Mouse (Mus musculus) MEL (cell line): ENCODE data around the gene Tm4sf5.

ENCODE experiments used
- BHLHE40 ChIP-seq: IDR thresholded peaks from 2 replicates; pipeline ENCODE4 v1.6.1; 2012; ENCODE audit warnings: low read depth, mild to moderate bottlenecking, inconsistent platforms, low read length, improper control_type of control experiment, borderline replicate concordance
- CTCF ChIP-seq, 3 experiments: IDR thresholded peaks in 2 of 3; conservative IDR thresholded peaks in 1 of 3; 2 replicates each; pipeline ENCODE4 v1.5.1; 2011 to 2012; ENCODE audit warnings: low read length in 3 of 3, low read depth in 2 of 3, mild to moderate bottlenecking in 2 of 3, improper control_type of control experiment in 1 of 3, inconsistent platforms in 1 of 3, mixed read lengths in 1 of 3, moderate library complexity in 1 of 3; ENCODE audit not compliant: control insufficient read depth in 1 of 3, insufficient read depth in 1 of 3, poor library complexity in 1 of 3, severe bottlenecking in 1 of 3
- E2F4 ChIP-seq: IDR thresholded peaks from 2 replicates; pipeline ENCODE4 v1.6.1; 2011; ENCODE audit warnings: low read depth, low read length, improper control_type of control experiment, borderline replicate concordance
- GATA1 ChIP-seq: IDR thresholded peaks from 2 replicates; pipeline ENCODE4 v1.6.1; 2011; ENCODE audit warnings: low read depth, low read length, improper control_type of control experiment
- JUND ChIP-seq: IDR thresholded peaks from 2 replicates; pipeline ENCODE4 v1.6.1; 2011; ENCODE audit warnings: low read depth, mild to moderate bottlenecking, improper control_type of control experiment, low read length
- MAX ChIP-seq: IDR thresholded peaks from 2 replicates; pipeline ENCODE4 v1.6.1; 2011; ENCODE audit warnings: low read length, improper control_type of control experiment
- MEF2A ChIP-seq: IDR thresholded peaks from 2 replicates; pipeline ENCODE4 v1.6.1; 2014; ENCODE audit warnings: low read depth, mild to moderate bottlenecking, inconsistent platforms, low read length, improper control_type of control experiment; ENCODE audit not compliant: poor library complexity, insufficient replicate concordance, severe bottlenecking; ENCODE audit errors: extremely low read depth
- POLR2A ChIP-seq, 2 experiments: IDR thresholded peaks; 2 replicates each; pipeline ENCODE4 v1.6.1; 2011 to 2012; ENCODE audit warnings: low read length in 2 of 2, mild to moderate bottlenecking in 2 of 2, control low read depth in 1 of 2, improper control_type of control experiment in 1 of 2, low read depth in 1 of 2, moderate library complexity in 1 of 2; ENCODE audit not compliant: control insufficient read depth in 1 of 2, insufficient read depth in 1 of 2, poor library complexity in 1 of 2
- POLR2AphosphoS2 ChIP-seq: IDR thresholded peaks from 2 replicates; pipeline ENCODE4 v1.6.1; 2011; ENCODE audit warnings: low read length, improper control_type of control experiment
- RAD21 ChIP-seq: IDR thresholded peaks from 2 replicates; pipeline ENCODE4 v1.6.1; 2011; ENCODE audit warnings: mild to moderate bottlenecking, low read depth, low read length, improper control_type of control experiment
- RCOR1 ChIP-seq: IDR thresholded peaks from 2 replicates; pipeline ENCODE4 v1.6.1; 2012; ENCODE audit warnings: low read depth, mild to moderate bottlenecking, inconsistent platforms, low read length, improper control_type of control experiment
- ZKSCAN1 ChIP-seq: IDR thresholded peaks from 2 replicates; pipeline ENCODE4 v1.6.1; 2012; ENCODE audit warnings: low read depth, mild to moderate bottlenecking, inconsistent platforms, low read length, improper control_type of control experiment, moderate library complexity

DNA sequence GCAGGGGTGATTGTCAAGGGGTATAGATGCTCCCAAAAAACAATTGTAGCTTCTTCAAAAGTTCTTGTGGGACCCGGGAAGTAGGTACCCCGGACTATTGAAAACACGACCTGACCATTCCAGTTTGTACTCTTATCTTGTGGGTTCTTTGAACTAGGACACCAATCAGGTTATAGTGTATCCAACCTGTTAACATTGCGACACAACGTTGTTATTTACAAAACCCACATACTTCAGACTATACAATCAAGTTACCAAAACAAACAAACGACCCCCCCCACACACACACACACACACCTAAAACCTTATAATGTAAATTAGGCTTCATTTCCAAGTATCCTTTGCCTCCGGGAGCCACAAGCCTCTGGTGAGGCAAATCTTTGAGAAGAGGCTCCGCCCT is 19.7 kb downstream of the Tm4sf5 start:
- TF ChIP-seq BHLHE40 (no peak), RAD21 (no peak), MEF2A (no peak), JUND (no peak), POLR2A (IDR thresholded peaks at IDR 0.05; ENCODE audit: control insufficient read depth in 1 of 2, insufficient read depth in 1 of 2, low read depth in 1 of 2, low read length in 2 of 2, poor library complexity in 1 of 2) (no peak), CTCF (IDR thresholded peaks at IDR 0.05 in 2 of 3, conservative IDR thresholded peaks at IDR 0.05 in 1 of 3; ENCODE audit: control insufficient read depth in 1 of 3, insufficient read depth in 1 of 3, low read depth in 2 of 3, low read length in 3 of 3, poor library complexity in 1 of 3, severe bottlenecking in 1 of 3) (no peak), RCOR1 (no peak), MAX (no peak), POLR2AphosphoS2 (no peak), ZKSCAN1 (no peak), GATA1 (no peak), E2F4 (no peak)
